Mouse (Mus musculus): ENCODE data around the gene Syt13. TPM values are rescaled to one million over a fixed set of nuclear protein-coding genes. Genes with fewer than 3 reads are reported as not detected.

The Syt13 gene
- total and polyA plus RNA-seq, 2 experiments from 2014 or later, result 0.11 to 0.31 TPM

DNA sequence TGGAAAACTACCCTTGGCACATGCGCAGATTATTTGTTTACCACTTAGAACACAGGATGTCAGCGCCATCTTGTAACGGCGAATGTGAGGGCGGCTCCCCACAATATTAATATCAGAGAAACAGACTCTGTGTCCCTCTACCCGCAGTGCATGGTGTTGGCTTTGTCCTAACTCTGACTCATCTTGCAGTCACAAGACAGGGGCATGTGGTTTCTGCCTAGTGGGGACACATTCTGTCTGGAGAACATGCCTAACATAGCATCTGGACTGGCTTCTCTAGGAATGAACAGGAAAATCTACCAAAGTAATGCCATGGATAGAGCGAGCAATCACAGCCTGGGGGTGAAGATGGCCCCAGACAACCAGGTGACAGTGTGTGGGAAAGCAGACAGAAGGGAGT lies 23.9 kb downstream of the Syt13 start:
- Histone ChIP-seq H3K4me3 (ENCODE audit: low read depth, low read length) (no peak overlapping the region), H3K9ac (replicated peaks; ENCODE audit: low read depth, low read length) (no peak overlapping the region), H3K4me1 (ENCODE audit: control insufficient read depth, insufficient read depth) (no peaks in the 10 kb centered on the region; the same call in 1 of the 2 replicates), H3K9me3 (replicated peaks; ENCODE audit: control insufficient read depth, low read length) (no peaks in the 10 kb centered on the region), H3K27ac (ENCODE audit: low read depth) (no peak overlapping the region), H3K27me3 (ENCODE audit: control insufficient read depth, insufficient read depth, low read length) (no peaks in the 10 kb centered on the region), H3K4me2 (ENCODE audit: low read depth, low read length) (no peak overlapping the region), H3K36me3 (replicated peaks; ENCODE audit: control insufficient read depth, insufficient read depth, low read length) (no peaks in the 10 kb centered on the region)
- no peak for TF ChIP-seq EP300 (IDR thresholded peaks at IDR 0.05; ENCODE audit: low read depth)
- WGBS, result 88% methylated on average over 6 of the region's 7 CpGs
- DNase-seq (ENCODE audit: low spot score) (no peak), ATAC-seq (ENCODE audit: insufficient read depth, low read depth) (no peak)

DNA sequence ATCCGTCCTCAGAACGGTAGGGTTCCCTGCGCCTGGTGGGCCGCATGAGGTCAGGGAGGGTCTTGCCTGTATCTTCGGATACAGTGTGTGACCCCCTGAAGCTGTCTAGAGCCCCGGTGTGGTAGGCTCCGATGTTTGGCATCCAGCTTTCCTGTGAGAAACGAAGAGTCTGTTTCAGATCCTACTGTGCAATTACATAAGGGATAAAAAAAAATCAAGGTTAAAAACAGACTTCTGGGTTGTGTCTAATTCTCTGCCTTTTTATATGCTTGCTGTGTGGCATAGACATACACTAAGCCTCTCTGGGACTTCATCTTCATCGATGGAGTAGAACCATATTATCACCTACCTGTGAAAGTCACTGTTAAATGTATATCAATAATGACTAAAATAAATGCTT lies 26.1 kb downstream of the Syt13 start:
- ATAC-seq (ENCODE audit: insufficient read depth, low read depth) (no peak), DNase-seq (ENCODE audit: low spot score) (no peak)
- H3K27ac ChIP-seq (ENCODE audit: low read depth), result no peak overlapping the region
- no peaks in the 10 kb centered on the region for H3K9me3 ChIP-seq (replicated peaks; ENCODE audit: control insufficient read depth, low read length)
- H3K9ac ChIP-seq (replicated peaks; ENCODE audit: low read depth, low read length), result no peak overlapping the region
- 85% methylated on average over 9 of the region's 9 CpGs for WGBS
- H3K4me1 ChIP-seq (ENCODE audit: control insufficient read depth, insufficient read depth), result no peaks in the 10 kb centered on the region; the same call in 1 of the 2 replicates
- no peak overlapping the region for H3K4me2 ChIP-seq (ENCODE audit: low read depth, low read length)
- H3K36me3 ChIP-seq (replicated peaks; ENCODE audit: control insufficient read depth, insufficient read depth, low read length), result no peaks in the 10 kb centered on the region
- no peak overlapping the region for H3K4me3 ChIP-seq (ENCODE audit: low read depth, low read length)
- TF ChIP-seq CTCF (IDR thresholded peaks at IDR 0.05; ENCODE audit: low read depth), result no peak
- TF ChIP-seq EP300 (IDR thresholded peaks at IDR 0.05; ENCODE audit: low read depth), result no peak
- no peaks in the 10 kb centered on the region for H3K27me3 ChIP-seq (ENCODE audit: control insufficient read depth, insufficient read depth, low read length)

DNA sequence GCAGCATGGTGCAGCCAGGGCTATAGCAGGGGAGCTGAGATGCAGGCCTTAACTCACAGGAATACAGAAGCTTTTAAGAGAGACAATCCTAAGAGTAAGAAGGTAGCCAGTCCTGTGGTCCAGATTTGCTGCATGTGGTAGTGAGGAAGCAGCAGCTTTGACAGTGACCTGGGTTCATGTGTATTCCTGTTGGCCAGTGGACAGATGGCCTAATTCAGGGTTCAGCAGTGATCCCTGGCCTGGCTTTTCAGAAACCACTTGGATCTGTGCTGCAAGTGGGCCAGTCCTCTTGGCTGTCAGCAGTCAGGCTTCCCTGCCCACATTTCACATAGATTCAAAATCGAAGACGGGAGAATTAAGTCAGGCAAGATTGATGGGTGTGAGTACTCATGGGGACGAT lies 26.6 kb downstream of the Syt13 start:
- no peak overlapping the region for H3K4me3 ChIP-seq (ENCODE audit: low read depth, low read length)
- no peak overlapping the region for H3K4me2 ChIP-seq (ENCODE audit: low read depth, low read length)
- H3K9me3 ChIP-seq (replicated peaks; ENCODE audit: control insufficient read depth, low read length), result no peaks in the 10 kb centered on the region
- H3K4me1 ChIP-seq (ENCODE audit: control insufficient read depth, insufficient read depth), result no peaks in the 10 kb centered on the region; the same call in 1 of the 2 replicates
- ATAC-seq (ENCODE audit: insufficient read depth, low read depth), result no peak
- H3K9ac ChIP-seq (replicated peaks; ENCODE audit: low read depth, low read length), result no peak overlapping the region
- no peak for DNase-seq (ENCODE audit: low spot score)
- WGBS, result 78% methylated on average over 3 of the region's 3 CpGs
- no peaks in the 10 kb centered on the region for H3K27me3 ChIP-seq (ENCODE audit: control insufficient read depth, insufficient read depth, low read length)
- TF ChIP-seq CTCF (IDR thresholded peaks at IDR 0.05; ENCODE audit: low read depth) (no peak), EP300 (IDR thresholded peaks at IDR 0.05; ENCODE audit: low read depth) (no peak)
- no peaks in the 10 kb centered on the region for H3K36me3 ChIP-seq (replicated peaks; ENCODE audit: control insufficient read depth, insufficient read depth, low read length)
- no peak overlapping the region for H3K27ac ChIP-seq (ENCODE audit: low read depth)

DNA sequence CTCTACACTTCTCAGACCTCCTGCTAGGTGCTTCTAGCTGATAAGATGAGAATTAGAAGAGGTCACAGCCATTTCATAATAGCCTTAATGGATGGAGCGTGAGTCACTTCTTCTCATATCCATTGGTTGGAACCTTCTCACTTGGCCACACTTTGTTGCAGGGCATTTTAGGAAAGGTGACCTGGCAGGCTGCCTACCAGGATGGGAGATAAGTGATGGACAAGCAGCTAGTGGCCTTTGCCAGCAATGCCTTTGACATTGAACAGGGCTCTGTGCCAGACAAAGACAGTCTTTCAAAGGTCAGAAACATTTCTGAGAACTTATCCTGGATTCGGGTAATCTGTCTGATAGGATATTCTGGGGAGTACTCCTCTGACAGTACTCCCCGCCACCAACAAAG lies 28.5 kb downstream of the Syt13 start:
- no peak for DNase-seq (ENCODE audit: low spot score)
- Histone ChIP-seq H3K9me3 (replicated peaks; ENCODE audit: control insufficient read depth, low read length) (no peaks in the 10 kb centered on the region), H3K4me3 (ENCODE audit: low read depth, low read length) (no peak overlapping the region), H3K4me2 (ENCODE audit: low read depth, low read length) (no peak overlapping the region), H3K9ac (replicated peaks; ENCODE audit: low read depth, low read length) (no peak overlapping the region), H3K27me3 (ENCODE audit: control insufficient read depth, insufficient read depth, low read length) (no peaks in the 10 kb centered on the region), H3K27ac (ENCODE audit: low read depth) (no peak overlapping the region), H3K4me1 (ENCODE audit: control insufficient read depth, insufficient read depth) (peaks cover 5% of the 10 kb centered on the region), H3K36me3 (replicated peaks; ENCODE audit: control insufficient read depth, insufficient read depth, low read length) (no peaks in the 10 kb centered on the region)
- no peak for ATAC-seq (ENCODE audit: insufficient read depth, low read depth)
- no peak for TF ChIP-seq EP300 (IDR thresholded peaks at IDR 0.05; ENCODE audit: low read depth)
- TF ChIP-seq CTCF (IDR thresholded peaks at IDR 0.05; ENCODE audit: low read depth), result no peak
- 29% methylated on average over 3 of the region's 3 CpGs for WGBS

DNA sequence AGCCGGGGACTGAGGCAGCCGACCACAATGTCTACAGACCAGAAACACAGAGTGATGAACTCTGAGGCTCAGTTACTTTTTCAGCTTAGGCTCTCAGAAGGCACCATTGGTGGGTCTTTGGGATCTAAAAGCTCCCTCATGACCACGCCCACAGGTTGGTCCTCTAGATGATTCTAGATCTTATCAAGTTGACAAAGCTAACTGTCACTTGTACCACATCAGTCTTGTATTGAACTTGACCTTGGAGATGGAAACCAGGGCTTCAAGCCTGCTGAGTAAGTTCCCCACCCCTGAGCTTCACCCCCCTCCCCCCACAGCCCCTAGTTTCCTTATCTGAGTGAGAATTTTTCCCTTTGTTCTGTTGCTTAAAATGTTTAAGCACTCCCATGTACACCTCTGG lies 29.5 kb downstream of the Syt13 start:
- WGBS, result 75% methylated on average over 3 of the region's 3 CpGs
- Histone ChIP-seq H3K27me3 (ENCODE audit: control insufficient read depth, insufficient read depth, low read length) (no peaks in the 10 kb centered on the region), H3K9ac (replicated peaks; ENCODE audit: low read depth, low read length) (no peak overlapping the region), H3K27ac (ENCODE audit: low read depth) (no peak overlapping the region), H3K9me3 (replicated peaks; ENCODE audit: control insufficient read depth, low read length) (no peaks in the 10 kb centered on the region), H3K36me3 (replicated peaks; ENCODE audit: control insufficient read depth, insufficient read depth, low read length) (no peaks in the 10 kb centered on the region), H3K4me1 (ENCODE audit: control insufficient read depth, insufficient read depth) (peaks cover 5% of the 10 kb centered on the region), H3K4me3 (ENCODE audit: low read depth, low read length) (no peak overlapping the region), H3K4me2 (ENCODE audit: low read depth, low read length) (no peak overlapping the region)
- TF ChIP-seq EP300 (IDR thresholded peaks at IDR 0.05; ENCODE audit: low read depth), result no peak
- TF ChIP-seq CTCF (IDR thresholded peaks at IDR 0.05; ENCODE audit: low read depth), result no peak
- no peak for DNase-seq (ENCODE audit: low spot score)
- ATAC-seq (ENCODE audit: insufficient read depth, low read depth), result no peak

DNA sequence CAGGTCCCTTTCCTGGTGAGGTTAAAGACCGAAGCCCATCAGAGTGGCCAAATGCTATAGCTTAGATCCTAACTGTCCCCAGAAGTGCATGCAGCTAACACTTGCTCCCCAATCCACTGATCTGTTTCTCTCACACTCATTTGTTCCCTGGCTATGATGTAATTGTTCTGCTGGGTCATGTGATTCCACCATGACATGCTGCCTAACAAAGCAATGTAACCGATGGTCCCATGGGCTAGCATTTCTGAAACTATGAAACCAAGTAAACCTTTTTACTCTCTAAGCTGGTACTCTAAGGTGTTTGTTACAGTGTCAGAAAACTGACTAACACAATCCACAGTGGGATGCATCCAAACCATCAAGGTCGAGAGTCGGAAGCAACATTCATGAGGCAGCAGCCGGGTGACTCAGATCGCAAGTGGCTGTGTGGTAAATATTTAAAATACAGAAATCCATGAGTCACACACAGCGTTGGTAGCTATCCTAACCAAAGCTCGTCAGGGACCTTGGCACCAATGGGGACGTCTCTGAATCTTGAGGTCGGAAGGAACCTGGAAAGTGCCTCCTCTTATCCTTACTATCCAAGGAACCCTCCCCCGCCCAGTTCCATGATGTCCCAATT lies 30.3 kb downstream of the Syt13 start:
- no peaks in the 10 kb centered on the region for H3K36me3 ChIP-seq (replicated peaks; ENCODE audit: control insufficient read depth, insufficient read depth, low read length)
- no peaks in the 10 kb centered on the region for H3K27me3 ChIP-seq (ENCODE audit: control insufficient read depth, insufficient read depth, low read length)
- H3K27ac ChIP-seq (ENCODE audit: low read depth), result no peak overlapping the region
- H3K9me3 ChIP-seq (replicated peaks; ENCODE audit: control insufficient read depth, low read length), result no peaks in the 10 kb centered on the region
- ATAC-seq (ENCODE audit: insufficient read depth, low read depth) (no peak), DNase-seq (ENCODE audit: low spot score) (no peak)
- no peak overlapping the region for H3K9ac ChIP-seq (replicated peaks; ENCODE audit: low read depth, low read length)
- WGBS, result 86% methylated on average over 11 of the region's 11 CpGs
- peaks cover 5% of the 10 kb centered on the region for H3K4me1 ChIP-seq (ENCODE audit: control insufficient read depth, insufficient read depth)
- no peak for TF ChIP-seq CTCF (IDR thresholded peaks at IDR 0.05; ENCODE audit: low read depth)
- no peak for TF ChIP-seq EP300 (IDR thresholded peaks at IDR 0.05; ENCODE audit: low read depth)
- H3K4me2 ChIP-seq (ENCODE audit: low read depth, low read length), result no peak overlapping the region
- H3K4me3 ChIP-seq (ENCODE audit: low read depth, low read length), result no peak overlapping the region

All from heart, postnatal 0 days (tissue).